Mouse (Mus musculus): ENCODE results near the gene Tas2r114. TPM values are rescaled to one million over a fixed set of nuclear protein-coding genes. Genes with fewer than 3 reads are reported as not detected.

Tas2r114 gene
- total RNA-seq (2023; ENCODE audit: inconsistent age) = not detected in 4 replicates

DNA sequence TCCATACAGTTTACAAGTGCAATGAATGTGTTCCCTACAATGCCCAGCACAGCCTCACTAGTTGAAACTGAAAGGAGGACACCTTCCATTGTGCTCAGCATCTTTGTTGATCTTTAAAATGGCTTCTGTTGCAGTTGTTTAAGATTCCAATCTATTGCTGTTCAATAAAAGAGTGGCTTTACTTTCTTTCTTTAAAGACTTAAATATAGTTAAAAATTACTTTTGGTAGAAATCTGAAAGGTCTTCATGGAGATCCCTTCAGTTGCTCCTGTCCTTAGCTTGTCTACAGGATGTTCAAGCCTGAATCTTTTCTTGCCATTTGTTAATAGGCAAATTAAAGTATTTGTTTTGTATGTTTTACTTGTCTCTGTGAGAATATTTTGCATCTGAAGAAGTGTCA is at the start of gene Tas2r114:
Gene Tas2r114, minus strand, starts transcription at position 101 of the 400 bp plus-strand sequence.

DNA sequence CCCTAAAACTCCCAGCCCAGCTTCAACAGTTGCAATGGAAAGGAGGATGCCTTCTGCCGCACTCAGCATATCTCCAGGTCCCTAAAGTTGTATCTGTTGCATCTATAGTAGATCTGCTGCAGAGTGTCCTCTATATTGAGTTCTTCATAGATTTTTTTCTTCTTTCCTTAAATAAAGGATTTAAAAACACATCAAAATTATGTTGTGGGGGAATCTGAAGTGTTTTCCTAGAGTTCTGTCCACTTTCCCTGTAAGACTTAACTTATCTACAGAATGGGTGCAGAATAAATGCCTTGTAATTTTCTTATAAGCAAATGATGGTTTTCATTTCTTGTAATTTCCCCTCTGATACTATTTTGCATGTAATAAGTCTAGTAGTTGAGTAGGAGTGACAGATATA is 2.5 kb downstream of the Tas2r114 start, which contains the start of gene Tas2r105:
Gene Tas2r105, minus strand, starts transcription at position 101 of the 400 bp plus-strand sequence.

DNA sequence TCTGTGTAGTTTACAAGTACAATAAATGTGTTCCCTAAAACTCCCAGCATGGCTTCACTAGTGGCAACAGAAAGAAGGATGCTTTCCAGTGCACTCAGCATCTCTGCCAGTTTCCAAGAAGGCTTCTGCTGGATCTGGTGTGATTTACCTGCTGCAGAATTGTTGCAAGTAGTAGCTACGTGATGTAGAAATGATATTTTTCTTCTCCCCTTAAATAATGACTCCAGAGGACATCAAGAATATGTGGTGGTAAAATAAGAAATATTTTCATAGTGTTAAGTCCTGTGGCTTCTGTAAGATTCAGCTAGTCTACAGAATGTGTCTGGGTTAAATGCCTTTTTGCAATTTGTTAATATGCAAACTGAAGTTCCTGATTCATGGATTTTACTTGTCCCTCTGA is 4.2 kb downstream of the Tas2r114 start, which contains the start of gene Tas2r104:
Gene Tas2r104, minus strand, starts transcription at position 101 of the 400 bp plus-strand sequence.

DNA sequence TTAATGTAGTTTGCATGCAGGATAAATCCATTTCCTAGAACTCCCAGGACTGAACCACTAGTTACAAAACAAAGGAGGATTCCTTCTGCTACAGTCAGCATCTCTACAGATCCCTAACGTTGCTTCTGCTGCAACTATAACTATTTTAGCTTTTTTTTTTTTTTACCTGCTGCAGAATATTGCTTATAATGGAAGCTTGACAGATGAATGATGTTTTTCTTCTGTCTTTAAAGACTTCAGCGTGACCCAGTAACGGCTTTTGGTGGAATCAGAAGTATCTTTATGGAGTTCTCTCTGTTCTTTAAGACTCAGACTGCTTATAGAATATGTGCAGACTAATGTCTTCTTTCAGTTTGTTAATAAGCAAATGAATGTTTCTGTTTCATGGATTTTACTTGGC is 11.1 kb downstream of the Tas2r114 start, which contains the start of gene Tas2r106:
Gene Tas2r106, minus strand, starts transcription at position 101 of the 400 bp plus-strand sequence.

DNA sequence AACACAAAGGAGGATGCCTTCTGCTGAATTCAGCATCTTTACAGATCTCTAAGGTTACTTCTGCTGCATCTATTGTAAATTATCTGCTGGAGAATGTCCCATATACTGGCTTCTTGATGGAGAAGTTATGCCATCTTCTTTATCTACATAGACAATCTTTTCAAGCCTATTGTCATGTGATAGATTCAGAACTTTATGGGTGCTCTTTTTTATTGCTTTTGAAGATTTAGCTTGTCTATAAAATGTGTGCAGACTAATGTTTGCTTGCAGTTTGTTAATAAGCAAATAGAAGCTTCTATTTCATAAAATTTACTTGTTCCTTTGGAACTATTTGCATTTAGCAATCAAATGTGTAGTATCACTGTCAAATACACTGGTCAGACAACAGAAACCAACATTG is 29.8 kb downstream of the Tas2r114 start, which contains the start of gene Tas2r107:
Gene Tas2r107, minus strand, starts transcription at position 101 of the 400 bp plus-strand sequence.

Other genes with a start within 250 kb of the Tas2r114 start
- gene 5430401F13Rik, start 203.7 kb downstream of the Tas2r114 start, total RNA-seq (2023; ENCODE audit: inconsistent age) = not detected in 4 replicates
- not detected in 4 replicates for gene Gm6619, start 203.7 kb downstream of the Tas2r114 start, total RNA-seq (2023; ENCODE audit: inconsistent age)
- not detected in 4 replicates for gene Tas2r130, start 59.2 kb downstream of the Tas2r114 start, total RNA-seq (2023; ENCODE audit: inconsistent age)
- gene Tas2r107, start 29.9 kb downstream of the Tas2r114 start, total RNA-seq (2023; ENCODE audit: inconsistent age) = not detected in 4 replicates
- not detected in 4 replicates for gene Tas2r106, start 11.2 kb downstream of the Tas2r114 start, total RNA-seq (2023; ENCODE audit: inconsistent age)
- gene Tas2r104, start 4.3 kb downstream of the Tas2r114 start, total RNA-seq (2023; ENCODE audit: inconsistent age) = not detected in 4 replicates
- not detected in 4 replicates for gene Tas2r105, start 2.6 kb downstream of the Tas2r114 start, total RNA-seq (2023; ENCODE audit: inconsistent age)

All from B cell, adult (primary cell).